Mouse (Mus musculus): ENCODE data around the gene Spock1. TPM values are rescaled to one million over a fixed set of nuclear protein-coding genes. Genes with fewer than 3 reads are reported as not detected.

The Spock1 gene
- 100 to 1,000 TPM; 279 to 300 TPM for total RNA-seq (2021)
- long read RNA-seq, experiment 1, partial matches to known transcripts: 61 of 88 reads
- long read RNA-seq, experiment 1, other reads (novel, unspliced or antisense): 27 of 88 reads
- long read RNA-seq, experiment 2, partial matches to known transcripts: 34 of 53 reads
- long read RNA-seq, experiment 2, other reads (novel, unspliced or antisense): 19 of 53 reads

DNA sequence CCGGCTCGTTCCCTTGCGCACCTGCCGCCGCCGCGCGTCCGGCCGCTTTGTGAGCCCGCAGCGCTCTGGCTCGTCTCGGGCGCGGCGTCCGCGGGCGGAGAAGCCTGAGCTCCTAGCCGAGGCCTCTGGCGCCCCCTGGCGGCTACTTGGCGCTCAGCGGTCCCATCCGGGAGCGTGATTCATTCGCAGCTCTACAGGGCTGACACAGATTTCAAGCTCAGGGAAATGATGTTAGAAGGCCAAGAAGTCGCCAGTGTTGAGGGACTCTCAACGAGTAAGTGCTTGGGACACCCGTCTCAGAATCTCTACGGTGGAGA is at the start of gene Spock1:
Gene Spock1, minus strand, starts transcription at position 67 of the 317 bp plus-strand sequence.
- peak; percentile 96 to 97 for DNase-seq (ENCODE audit: low spot score in 2 of 2)

DNA sequence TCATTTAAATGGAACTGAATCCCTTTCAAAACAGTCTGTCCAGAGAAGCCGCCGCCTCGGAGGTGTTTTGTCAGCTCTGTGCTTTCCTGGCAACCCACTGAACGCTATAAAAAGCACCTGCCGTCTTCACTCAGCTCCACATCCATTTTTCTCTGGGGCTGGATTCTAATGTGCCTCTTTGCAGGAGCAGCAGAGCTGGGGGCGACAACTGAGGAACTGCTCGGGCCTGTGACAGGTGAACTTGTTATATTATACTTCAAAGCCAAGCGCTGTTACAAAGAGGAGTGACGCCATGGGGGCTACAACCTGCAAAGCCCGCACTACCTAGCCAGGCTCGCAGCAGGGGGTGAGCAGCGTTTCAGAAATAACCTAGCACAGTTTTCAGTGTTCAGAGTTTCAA is 42.0 kb upstream of the Spock1 start:
- DNase-seq (ENCODE audit: low spot score in 2 of 2): peak; percentile 45 to 77

DNA sequence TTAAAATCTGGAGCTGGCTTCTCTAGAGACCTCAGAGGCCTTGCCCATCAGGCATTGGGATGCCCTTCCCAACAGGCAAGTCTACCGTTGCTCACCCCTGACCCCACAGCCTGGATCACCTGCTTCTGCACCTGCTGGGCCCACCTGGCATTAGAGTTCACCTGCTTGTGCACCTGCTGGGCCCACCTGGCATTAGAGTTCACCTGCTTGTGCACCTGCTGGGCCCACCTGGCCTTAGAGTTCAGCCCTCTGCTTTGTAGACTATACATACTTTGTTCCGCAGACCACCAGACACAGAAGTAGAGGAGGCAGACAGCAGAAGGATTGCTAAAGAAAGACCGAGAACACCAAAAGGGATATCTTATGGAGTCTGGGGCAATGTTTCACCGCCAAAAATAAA is 41.4 kb upstream of the Spock1 start:
- DNase-seq (ENCODE audit: low spot score in 2 of 2): no peak

DNA sequence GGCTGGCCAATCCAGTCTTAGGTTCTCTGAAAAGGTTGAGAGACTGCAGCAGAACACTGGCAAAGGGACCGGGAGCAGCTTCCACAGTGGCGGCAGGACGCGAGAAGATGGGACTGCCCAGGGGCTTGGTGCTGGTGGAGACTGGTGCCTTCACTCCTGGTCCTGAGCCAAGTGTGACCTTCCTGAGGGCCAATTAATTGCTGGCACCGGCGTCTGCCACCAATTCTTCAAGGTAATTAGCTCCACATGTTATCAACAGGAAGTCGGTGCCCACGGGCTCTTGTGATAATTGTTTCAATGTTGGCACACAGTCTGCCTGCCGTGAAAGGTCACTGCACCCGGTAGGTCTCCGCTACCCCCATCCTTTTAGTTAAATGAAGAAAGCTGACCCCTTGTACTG is 37.1 kb upstream of the Spock1 start:
- DNase-seq (ENCODE audit: low spot score in 2 of 2): no peak

DNA sequence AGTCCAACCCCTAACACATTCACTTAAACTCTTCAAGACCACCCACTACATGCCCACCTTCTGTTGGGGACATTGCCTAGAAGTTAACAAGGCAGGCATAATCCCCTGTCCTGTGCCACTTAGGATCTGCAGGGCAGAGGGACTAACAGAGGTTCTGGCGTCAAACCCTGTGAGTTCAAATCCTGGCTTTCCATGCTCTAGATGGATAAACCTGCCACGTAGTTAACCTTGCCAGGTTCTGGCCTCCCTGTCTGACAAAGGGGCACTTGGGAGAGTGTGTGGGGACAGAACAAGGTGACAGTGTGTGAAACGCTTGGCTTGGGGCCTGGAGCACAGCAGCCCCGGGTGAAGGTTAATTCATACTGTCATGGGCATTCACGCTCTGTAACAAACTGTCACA is 36.3 kb upstream of the Spock1 start:
- no peak for DNase-seq (ENCODE audit: low spot score in 2 of 2)

DNA sequence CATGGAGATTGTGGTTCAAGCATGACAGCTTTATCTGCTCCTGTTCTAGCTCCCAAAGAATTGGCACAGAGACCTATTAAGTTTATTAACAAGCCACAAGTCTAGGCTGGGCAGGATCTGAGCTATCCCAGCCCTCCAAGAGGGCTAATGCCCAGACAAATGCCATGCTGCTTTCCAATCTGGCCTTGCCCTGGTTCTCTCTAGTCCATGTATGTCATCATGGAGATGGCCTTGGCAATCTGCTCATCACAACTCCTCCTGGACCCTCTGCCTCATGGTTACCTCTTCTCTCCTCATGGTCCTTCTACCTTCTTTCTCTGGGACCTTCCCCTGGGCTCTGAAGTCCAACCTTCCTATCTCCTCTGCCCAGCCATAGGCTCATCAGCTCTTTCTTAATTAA is 35.8 kb upstream of the Spock1 start:
- DNase-seq (ENCODE audit: low spot score in 2 of 2): no peak

DNA sequence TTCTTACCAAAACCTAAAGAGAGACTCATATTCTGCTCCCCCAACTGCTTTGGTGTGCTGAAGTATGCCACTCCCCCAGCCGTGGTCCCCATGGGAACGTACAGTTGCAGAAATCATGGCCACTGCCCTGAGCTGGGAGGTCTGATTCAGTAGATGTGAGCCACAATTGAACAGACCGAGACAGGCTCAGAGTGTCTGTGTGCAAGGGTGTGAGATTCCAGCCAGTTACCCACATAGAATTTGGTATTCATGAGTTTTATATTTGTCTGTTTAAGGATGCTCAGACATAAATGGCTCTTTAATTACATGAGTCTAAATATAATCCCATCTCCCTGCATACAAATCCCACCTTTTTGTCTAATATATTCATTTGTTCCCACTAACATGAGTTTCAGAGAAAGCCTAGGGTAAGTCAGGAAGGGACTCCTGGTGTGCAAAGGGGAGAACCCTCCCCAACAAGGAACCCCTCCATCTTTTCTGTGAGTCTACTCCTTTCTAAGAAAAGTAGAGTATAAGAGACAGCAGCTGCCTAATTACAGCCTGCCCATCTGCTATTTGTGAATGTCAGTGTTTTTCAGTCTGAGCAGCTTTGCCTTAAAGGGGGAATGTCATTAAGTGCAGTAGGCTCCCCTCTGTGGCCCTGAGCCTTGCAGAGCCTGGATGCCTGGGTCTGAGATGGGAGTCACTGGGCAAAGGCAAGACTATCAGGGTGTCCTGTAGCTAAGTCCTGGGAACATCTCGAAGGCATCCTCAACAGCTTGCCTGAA is 29.5 kb upstream of the Spock1 start:
- DNase-seq (ENCODE audit: low spot score in 2 of 2): peak in 1 of 2 experiments; percentile 21

DNA sequence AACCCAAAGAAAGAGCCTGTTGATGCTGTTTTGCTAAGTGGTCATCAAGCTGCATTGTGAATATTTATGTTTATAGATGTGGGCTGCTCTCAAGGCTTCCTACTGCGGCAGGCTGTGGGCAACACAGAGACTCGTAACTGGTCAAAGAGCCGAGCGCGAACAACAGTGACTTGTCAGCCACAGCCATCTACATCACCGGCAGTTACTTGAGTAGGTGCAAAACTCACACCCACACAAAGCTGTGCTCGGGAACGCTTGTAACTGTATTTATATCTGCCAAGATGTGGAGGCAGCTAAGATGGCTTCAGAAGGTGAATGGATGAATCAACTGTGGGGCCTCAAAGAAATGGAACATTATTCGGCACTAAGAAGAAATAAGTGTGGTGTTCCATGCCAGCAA is 23.9 kb upstream of the Spock1 start:
- peak; percentile 37 to 49 for DNase-seq (ENCODE audit: low spot score in 2 of 2)

DNA sequence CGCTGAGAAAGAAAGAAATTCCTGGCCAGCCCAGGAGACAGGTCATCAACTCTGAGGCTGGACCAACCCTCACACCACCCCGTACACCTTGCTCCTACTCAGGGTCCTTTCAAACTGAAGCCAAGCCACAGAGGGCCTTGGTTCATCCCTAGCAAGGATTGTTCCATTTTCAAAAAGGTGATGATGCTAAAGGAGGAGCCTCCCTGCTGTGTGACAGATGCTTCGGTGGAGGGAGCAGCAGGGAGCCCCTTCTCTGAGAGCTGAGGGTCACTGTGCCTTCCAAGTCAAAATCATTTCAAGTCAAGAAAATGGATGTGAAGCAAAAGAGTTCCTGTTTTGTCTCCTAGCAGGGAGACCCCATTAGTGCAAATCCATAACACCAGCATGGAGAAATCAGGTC is 23.2 kb upstream of the Spock1 start:
- DNase-seq (ENCODE audit: low spot score in 2 of 2): no peak

DNA sequence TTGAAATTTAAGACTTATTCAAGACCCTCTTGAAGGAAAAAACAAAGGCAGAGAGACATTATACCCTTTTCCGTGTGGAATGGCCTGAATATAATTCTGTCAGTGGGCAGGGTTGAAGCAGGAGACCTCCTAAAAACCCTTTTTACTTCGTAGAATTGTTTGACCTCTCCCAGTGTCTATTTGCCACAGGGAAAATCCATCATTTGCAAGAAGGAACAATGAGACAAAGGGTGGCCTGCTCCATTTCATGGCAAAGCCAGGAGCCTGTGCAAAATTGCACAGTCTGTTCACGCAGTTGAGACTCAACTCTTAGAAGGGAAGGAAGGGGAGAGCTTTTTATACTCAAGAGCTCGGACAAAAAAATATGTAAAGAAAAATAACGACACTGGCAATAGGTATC is 22.6 kb upstream of the Spock1 start:
- no peak for DNase-seq (ENCODE audit: low spot score in 2 of 2)

DNA sequence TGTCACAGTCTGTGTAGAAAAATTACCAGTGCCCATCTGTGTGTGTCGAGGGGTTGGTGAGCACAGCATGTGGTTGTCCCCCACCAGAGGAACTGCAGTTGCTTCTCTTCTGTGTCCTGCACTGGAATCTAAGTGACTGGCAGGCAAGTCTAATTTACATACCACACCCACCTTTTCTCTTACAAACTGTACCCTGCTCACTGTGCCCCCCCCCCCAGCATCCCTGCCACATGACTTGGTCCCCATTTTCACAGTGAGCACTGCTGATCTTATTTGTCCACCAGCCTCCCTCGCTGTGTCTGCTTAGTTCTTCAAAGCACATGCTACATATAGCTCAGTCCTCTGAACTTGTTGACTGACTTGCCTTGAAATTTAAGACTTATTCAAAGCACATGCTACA is 22.2 kb upstream of the Spock1 start:
- no peak for DNase-seq (ENCODE audit: low spot score in 2 of 2)

DNA sequence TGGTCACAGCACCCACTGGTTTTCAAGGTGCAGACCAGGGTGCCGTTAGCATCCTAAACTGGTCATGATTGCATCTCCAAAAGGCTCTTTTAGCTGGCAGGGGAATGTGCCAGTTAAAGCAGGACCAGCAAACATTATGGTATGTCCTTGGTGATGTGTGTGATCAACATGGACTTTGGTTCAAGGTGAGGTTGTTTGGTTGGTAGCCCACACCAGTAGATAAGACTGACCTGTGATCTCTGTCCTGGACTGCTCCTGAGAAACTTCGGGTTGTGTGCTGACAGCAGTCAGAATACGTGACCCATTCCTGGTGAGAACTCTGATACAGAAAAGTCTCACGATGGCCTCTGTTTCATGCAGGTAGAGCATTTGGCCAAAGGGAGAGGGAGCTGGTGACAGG is 11.8 kb upstream of the Spock1 start:
- DNase-seq (ENCODE audit: low spot score in 2 of 2): no peak

DNA sequence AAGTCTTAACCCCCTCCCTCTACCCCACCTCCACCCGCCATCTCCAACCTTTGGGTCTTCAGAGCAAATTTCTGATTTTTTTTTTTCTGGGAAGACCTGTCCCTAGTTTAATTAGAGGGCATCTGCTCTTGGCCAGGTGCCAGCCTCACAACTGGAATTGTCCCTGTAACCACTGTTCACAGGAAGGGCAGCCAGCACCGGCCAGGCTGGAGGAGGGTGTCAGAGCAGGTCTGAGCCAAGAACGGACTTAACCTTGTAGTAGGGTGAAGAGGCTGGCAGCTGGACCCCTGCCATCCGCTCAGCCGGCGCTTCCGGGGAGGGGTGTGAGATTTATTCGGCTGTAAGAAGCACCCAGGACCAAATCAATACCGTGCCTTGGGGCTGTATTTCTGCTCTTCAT is 3.0 kb upstream of the Spock1 start:
- DNase-seq (ENCODE audit: low spot score in 2 of 2): no peak

DNA sequence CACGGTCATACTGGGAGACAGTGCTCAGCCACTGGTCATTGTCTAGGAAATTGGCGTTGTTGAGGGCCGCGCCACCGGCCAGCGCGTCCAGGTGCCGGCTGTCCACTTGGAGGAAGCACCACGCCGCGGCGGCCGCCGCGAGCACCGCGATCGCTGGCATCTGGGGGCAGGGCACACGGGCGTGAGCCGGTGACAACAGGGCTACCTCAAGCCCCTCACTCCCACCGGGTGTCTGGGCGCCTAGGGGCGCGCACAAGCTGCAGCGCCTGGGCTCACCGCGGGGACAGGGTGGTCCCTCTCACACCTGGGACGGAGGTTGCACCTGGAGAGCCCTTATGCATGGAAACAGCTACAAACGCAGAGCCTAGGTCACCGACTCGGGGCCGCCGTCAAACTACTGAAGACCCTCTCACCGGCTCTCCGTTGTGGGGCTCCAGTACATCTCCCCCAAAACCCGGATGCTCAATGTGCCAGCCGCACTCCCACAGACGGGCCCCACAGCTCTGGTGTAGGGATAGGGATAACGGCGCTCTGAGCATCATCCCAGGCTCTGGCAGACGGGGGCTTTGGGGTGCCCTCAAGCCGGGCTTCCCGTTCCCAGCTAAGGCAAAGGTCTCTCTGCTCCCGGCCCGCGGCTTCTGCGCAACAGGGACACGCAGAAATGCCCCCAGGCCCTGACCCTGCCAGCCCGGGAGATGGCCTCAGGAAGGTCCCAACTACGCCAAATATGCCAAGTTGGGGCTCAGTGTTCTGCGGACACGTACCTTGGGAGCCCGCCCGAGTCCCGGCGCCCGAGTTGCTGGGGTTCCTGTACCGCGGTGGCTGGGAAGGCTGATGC is 485 bp downstream of the Spock1 start:
- DNase-seq (ENCODE audit: low spot score in 2 of 2): no peak

DNA sequence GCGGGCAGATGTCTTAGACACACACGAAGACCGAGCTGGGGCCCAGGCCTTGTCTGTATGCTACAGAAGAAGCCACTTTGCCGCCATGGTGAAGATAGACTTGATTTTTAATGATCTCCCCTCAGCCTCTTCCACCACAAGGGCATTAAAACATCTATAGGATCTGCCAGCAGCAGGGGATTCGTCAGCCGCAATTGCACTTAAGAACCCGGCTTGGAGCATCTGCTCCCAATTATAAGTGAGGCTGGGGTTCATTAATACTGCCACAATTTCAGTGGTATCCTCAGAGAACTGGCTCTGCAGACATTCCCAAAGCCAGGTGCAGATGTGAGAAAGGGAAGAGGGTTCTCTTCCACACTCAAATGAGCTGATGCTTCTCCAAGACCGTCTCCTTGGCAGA is 13.5 kb downstream of the Spock1 start:
- no peak for DNase-seq (ENCODE audit: low spot score in 2 of 2)

DNA sequence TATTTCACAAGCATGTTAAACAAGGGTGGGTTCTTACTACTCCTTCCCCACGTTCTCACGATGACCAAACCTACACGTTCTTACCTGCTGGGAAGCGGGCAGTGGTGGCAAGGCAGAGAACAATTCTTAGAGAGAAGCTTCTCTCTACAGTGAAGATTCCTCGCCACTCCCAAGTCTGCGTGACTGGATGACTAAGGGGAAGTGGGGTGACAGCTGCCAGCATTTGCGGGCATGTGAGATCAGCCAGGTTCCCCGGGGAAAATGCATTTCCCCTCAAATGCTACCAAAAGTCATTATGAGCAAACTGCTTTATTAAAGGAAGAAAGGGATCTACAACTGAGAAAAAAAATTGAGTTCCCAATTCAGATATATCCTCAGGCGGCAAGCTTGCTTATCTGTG is 18.4 kb downstream of the Spock1 start:
- DNase-seq (ENCODE audit: low spot score in 2 of 2): no peak

DNA sequence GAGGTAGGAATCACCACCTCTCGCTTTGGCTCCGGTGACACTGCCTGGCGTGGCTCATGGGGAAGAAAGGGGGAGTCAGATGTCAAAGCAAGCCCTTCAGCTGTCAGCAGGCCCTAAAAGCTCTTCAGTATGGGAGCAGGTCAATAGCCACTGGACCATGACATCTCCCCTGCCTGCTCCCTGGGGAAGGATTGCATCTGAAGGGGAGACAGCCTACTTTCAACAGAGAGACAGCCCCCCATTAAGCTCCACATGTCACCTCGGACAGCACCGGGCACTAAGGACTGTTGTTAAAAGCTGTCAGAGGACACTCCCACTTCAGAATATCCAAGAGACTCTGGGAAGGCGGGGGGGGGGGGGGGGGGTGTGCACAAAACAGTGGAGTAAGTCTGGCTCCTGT is 19.1 kb downstream of the Spock1 start:
- no peak for DNase-seq (ENCODE audit: low spot score in 2 of 2)

DNA sequence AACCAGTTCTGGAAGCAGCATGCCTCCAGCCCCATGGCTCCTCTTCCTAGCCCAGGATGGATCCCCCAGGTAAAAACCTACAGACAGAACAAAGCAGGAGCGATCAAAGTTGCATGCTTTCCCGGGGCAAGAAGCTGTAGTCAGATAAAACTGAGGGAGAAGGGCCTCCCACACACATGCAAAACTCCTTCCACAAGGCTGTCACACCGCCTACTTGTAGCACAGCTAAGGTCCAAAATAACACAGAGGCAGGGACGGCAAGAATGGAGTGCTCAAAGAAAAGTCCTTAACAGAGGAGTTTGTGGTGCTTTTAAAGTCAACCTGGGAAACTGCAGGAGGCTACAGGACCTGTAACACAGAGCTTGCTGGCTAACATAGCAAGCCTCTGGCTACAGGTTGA is 28.3 kb downstream of the Spock1 start:
- DNase-seq (ENCODE audit: low spot score in 2 of 2): peak; percentile 56 to 73

DNA sequence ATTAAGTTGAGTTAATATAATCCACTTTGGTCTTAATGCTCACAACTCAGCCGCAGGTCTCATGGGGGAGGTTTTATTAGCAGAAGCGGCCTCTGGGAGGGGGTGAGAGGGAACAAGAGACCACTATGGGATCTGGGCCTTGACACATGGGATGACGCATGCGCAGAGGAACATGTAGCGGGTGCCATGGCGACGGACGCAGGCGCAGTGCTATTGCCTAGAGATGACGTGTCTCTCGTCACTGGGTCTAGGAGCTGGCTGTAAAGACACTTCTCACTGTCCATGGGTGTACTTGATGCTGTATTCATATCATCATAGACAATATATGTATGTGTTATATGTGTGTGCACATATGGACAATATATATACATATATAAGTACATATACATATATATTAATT is 29.3 kb downstream of the Spock1 start:
- DNase-seq (ENCODE audit: low spot score in 2 of 2): no peak

DNA sequence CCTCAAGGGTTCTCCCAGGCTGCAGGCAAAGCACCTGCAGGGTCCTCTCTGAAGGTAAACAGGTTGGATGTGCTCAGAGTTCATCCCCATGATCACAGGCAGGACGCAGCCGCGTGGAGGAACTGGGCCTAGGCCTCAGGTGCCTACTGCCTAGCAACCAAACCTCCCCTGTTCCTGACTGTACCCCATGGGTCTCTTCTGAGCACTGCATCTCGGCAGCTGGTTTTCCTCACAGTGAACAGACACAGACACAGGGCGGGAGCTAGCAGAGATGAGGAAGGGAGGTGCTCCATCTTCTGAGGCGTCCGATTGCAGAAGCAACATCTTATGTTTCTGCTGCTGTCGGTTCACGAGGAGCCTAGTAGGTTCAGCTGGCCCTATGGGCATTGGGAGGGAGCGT is 30.4 kb downstream of the Spock1 start:
- DNase-seq (ENCODE audit: low spot score in 2 of 2): no peak

DNA sequence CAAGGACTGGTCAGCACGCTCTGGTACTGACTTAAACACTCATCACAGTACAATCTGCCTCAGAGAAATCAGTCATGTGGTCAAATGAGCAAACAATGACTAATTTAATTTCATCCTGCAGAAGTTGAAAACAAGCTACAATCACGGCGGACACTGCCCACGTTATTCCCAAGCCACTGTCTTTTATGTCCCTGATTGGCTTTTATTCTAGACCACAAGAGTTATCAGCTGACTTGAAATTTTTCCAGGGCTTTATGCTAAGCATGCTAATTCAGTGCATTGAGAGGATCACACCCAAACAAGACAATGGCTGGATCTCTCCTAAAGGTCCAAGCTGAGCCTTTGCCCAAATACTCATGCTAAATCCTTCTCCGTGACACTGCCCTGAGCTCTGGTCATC is 31.2 kb downstream of the Spock1 start:
- no peak for DNase-seq (ENCODE audit: low spot score in 2 of 2)

DNA sequence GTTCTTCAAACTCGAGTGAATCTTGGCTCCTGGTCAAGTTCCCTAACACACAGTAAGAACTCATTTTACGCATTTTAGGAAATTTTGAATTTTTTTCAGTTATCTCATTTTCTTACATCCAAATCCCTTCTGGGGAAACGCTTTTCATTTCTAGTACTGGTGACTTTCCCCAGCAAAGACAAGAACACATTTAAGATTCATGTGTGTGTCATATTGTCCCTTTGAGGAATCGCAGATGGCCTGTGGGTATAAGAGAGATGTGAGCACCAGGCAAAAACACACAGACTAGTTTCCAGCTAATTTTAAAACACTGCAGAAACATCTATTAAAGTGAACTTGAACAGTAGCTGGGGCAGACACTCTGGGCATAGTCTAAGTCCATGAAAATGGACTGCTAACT is 38.1 kb downstream of the Spock1 start:
- no peak for DNase-seq (ENCODE audit: low spot score in 2 of 2)

Measured in left cerebral cortex, adult 18-20 months (tissue).